9 mouse cellular contexts compared by ENCODE assay signal in the genomic region with DNA sequence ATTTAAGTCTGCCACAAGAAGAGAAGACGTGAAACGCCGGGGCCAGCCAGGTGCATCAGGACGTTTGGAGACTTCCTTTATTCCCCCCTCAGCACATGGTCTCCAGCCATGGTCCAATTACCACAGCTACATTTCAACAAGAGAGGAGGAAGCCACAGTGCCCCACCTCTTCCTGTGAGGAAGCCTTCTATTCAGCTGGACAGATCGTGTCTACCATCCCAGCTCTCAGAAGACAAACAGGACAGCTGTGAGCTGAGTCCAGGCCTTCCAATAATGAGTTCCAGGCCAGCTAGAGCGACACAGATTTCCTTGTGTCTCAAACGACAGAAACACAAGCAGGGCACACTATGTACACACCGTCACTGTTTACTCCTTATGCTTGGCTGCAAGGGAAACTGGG.
DNase-seq lines count a peak whose midpoint lies in the region; ATAC-seq and TF ChIP-seq lines count a peak whose summit lies in the region.
"Had no signal": no experiment of that assay in that cellular context is flagged by ENCODE, and none has a peak within 500 bp of the region (broad histone marks: within the 10 kb centered on the region; RNA-seq: fewer than 3 reads in every experiment).

No protein-coding gene starts in this region.

- WGBS in heart, embryonic 13.5 days = 56% methylated on average over 8 of the region's 8 CpGs
- WGBS in lung, adult 2 months = 32% methylated on average over 8 of the region's 8 CpGs
- 65% methylated on average over 8 of the region's 8 CpGs for WGBS in hindbrain, embryonic 13.5 days
- WGBS in forebrain, embryonic 10.5 days = 65% methylated on average over 8 of the region's 8 CpGs
- WGBS in hindbrain, postnatal 0 days = 65% methylated on average over 8 of the region's 8 CpGs

- TF ChIP-seq CTCF in gastrocnemius, adult 2 months (IDR thresholded peaks at IDR 0.05) = no peak
- TF ChIP-seq CTCF in lung, adult 2 months (IDR thresholded peaks at IDR 0.05; ENCODE audit: insufficient read depth, low read length) = no peak
- no peak for TF ChIP-seq CTCF in hindbrain, postnatal 0 days (IDR thresholded peaks at IDR 0.05; ENCODE audit: low read depth)

- TF ChIP-seq POLR2A in lung, adult 2 months (IDR thresholded peaks at IDR 0.05; ENCODE audit: borderline replicate concordance, extremely low read depth, low read depth, low read length) = 0 out of 2 replicates have a peak, but pooled peaks have one; percentile 23

- intact Hi-C loops in gastrocnemius, adult 2 months (cut with DNase I) = loop anchor here (5.0 kb wide), 1 partner anchor 45 kb away; no protein-coding TSS in a partner anchor

- no peak overlapping the region for H3K4me2 ChIP-seq in heart, embryonic 13.5 days
- H3K4me2 ChIP-seq in hindbrain, embryonic 13.5 days = no peak overlapping the region
- no peak overlapping the region for H3K4me2 ChIP-seq in hindbrain, postnatal 0 days (ENCODE audit: low read depth, low read length)
- H3K4me2 ChIP-seq: neural tube, embryonic 13.5 days had no signal

- no peaks in the 10 kb centered on the region for H3K27me3 ChIP-seq in heart, embryonic 13.5 days (replicated peaks)
- H3K27me3 ChIP-seq in hindbrain, embryonic 13.5 days = no peaks in the 10 kb centered on the region
- H3K27me3 ChIP-seq in forebrain, embryonic 10.5 days (ENCODE audit: poor library complexity, severe bottlenecking) = no peaks in the 10 kb centered on the region
- H3K27me3 ChIP-seq in hindbrain, postnatal 0 days (ENCODE audit: insufficient read depth, low read length) = no peaks in the 10 kb centered on the region
- H3K27me3 ChIP-seq: neural tube, embryonic 13.5 days had no signal

- peak overlapping the region; percentile 83 for H3K27ac ChIP-seq in gastrocnemius, adult 2 months
- H3K27ac ChIP-seq in heart, embryonic 13.5 days (replicated peaks) = peak overlapping the region; percentile 31; the same call in 1 of the 2 replicates
- H3K27ac ChIP-seq in hindbrain, embryonic 13.5 days = no peak overlapping the region
- no peak overlapping the region for H3K27ac ChIP-seq in forebrain, embryonic 10.5 days
- H3K27ac ChIP-seq in hindbrain, postnatal 0 days = no peak overlapping the region
- H3K27ac ChIP-seq: neural tube, embryonic 13.5 days had no signal

- peak overlapping the region; percentile 40 for H3K4me3 ChIP-seq in gastrocnemius, adult 2 months
- no peak overlapping the region for H3K4me3 ChIP-seq in heart, embryonic 13.5 days
- H3K4me3 ChIP-seq in lung, adult 2 months (replicated peaks; ENCODE audit: extremely low read depth, low read depth, low read length) = no peak overlapping the region
- H3K4me3 ChIP-seq in hindbrain, embryonic 13.5 days = no peak overlapping the region
- H3K4me3 ChIP-seq in forebrain, embryonic 10.5 days = no peak overlapping the region
- H3K4me3 ChIP-seq in hindbrain, postnatal 0 days (ENCODE audit: low read length) = no peak overlapping the region
- H3K4me3 ChIP-seq: neural tube, embryonic 13.5 days had no signal

- no peak for ATAC-seq in heart, embryonic 13.5 days (ENCODE audit: extremely low read depth, insufficient number of reproducible peaks, low FRiP score, low TSS enrichment)
- no peak for ATAC-seq in hindbrain, embryonic 13.5 days (ENCODE audit: low FRiP score)
- ATAC-seq in hindbrain, postnatal 0 days = no peak

- H3K9me3 ChIP-seq in heart, embryonic 13.5 days = no peaks in the 10 kb centered on the region
- H3K9me3 ChIP-seq in hindbrain, embryonic 13.5 days = no peaks in the 10 kb centered on the region
- no peaks in the 10 kb centered on the region for H3K9me3 ChIP-seq in forebrain, embryonic 10.5 days
- no peaks in the 10 kb centered on the region for H3K9me3 ChIP-seq in hindbrain, postnatal 0 days (ENCODE audit: low read length)
- H3K9me3 ChIP-seq: neural tube, embryonic 13.5 days had no signal

- H3K4me1 ChIP-seq in heart, embryonic 13.5 days = peaks cover 15% of the 10 kb centered on the region
- H3K4me1 ChIP-seq in lung, adult 2 months (ENCODE audit: control insufficient read depth, insufficient read depth, low read length) = peaks cover 14% of the 10 kb centered on the region
- H3K4me1 ChIP-seq in hindbrain, embryonic 13.5 days (replicated peaks) = peaks cover 6% of the 10 kb centered on the region
- peaks cover 22% of the 10 kb centered on the region for H3K4me1 ChIP-seq in forebrain, embryonic 10.5 days
- 0 out of 2 replicates have a peak, but pooled peaks cover 3% of the 10 kb centered on the region for H3K4me1 ChIP-seq in hindbrain, postnatal 0 days (ENCODE audit: insufficient read depth, low read length)

- DNase-seq in gastrocnemius, adult 2 months = peak; percentile 54
- no peak for DNase-seq in gastrocnemius, postnatal 10 days
- DNase-seq in lung, adult 2 months = no peak
- peak; percentile 49 to 71 for DNase-seq in spleen, postnatal 4 days (ENCODE audit: low spot score in 2 of 2)
- no peak for DNase-seq in forebrain, embryonic 10.5 days (ENCODE audit: extremely low spot score, low spot score)
- no peak for DNase-seq in hindbrain, postnatal 0 days (ENCODE audit: low spot score)

- H3K36me3 ChIP-seq in heart, embryonic 13.5 days = peaks cover 16% of the 10 kb centered on the region
- H3K36me3 ChIP-seq in hindbrain, embryonic 13.5 days = peaks cover 3% of the 10 kb centered on the region; the same call in 1 of the 2 replicates
- H3K36me3 ChIP-seq in forebrain, embryonic 10.5 days (replicated peaks) = peaks cover 34% of the 10 kb centered on the region
- no peaks in the 10 kb centered on the region for H3K36me3 ChIP-seq in hindbrain, postnatal 0 days (ENCODE audit: insufficient read depth, low read length)
- H3K36me3 ChIP-seq: neural tube, embryonic 13.5 days had no signal

- no peak overlapping the region for H3K9ac ChIP-seq in heart, embryonic 13.5 days
- no peak overlapping the region for H3K9ac ChIP-seq in hindbrain, embryonic 13.5 days
- no peak overlapping the region for H3K9ac ChIP-seq in hindbrain, postnatal 0 days (replicated peaks; ENCODE audit: low read length)
- H3K9ac ChIP-seq: neural tube, embryonic 13.5 days had no signal

Comparison
In these comparisons a context has a peak if more than half of its experiments do, and no peak if none do; other contexts are left out.
1. DNase-seq: peak in gastrocnemius, adult 2 months (single experiment) and spleen, postnatal 4 days (2 of 2); none in gastrocnemius, postnatal 10 days (single experiment), lung, adult 2 months (single experiment), forebrain, embryonic 10.5 days (single experiment) and hindbrain, postnatal 0 days (single experiment).
2. H3K27ac ChIP-seq: peak in gastrocnemius, adult 2 months (single experiment) and heart, embryonic 13.5 days (single experiment); none in hindbrain, embryonic 13.5 days (single experiment), forebrain, embryonic 10.5 days (single experiment) and hindbrain, postnatal 0 days (single experiment).